Mouse (Mus musculus): ENCODE results near the gene Gpr22. TPM values are rescaled to one million over a fixed set of nuclear protein-coding genes. Genes with fewer than 3 reads are reported as not detected.

Gene Gpr22
- polyA plus RNA-seq (2012), result not detected in 2 replicates

DNA sequence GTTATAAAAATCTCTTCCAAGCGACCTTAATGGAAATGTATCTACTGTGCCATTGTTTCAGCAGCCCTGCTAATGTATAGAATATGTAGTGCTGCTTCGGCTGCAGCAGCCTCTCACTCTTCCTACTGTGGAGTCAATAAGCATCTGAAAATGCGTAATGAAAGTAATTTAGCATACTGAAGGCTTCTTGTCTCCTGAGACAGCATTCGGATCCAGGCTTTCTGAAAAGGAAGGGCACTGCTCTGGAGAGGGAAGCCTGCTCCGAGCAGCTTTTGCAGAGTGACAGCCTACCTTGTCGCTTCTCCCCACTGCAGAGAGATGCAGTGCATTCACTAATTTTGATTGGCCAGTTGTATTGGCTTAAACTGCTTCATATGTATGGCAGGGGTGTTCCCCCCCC lies at the start of gene Gpr22:
Gene Gpr22 (minus strand): TSS at position 348 of the 400 bp plus-strand sequence.

Other genes with a start within 250 kb of the Gpr22 start
- gene Cbll1, start 214.3 kb downstream of the Gpr22 start, polyA plus RNA-seq (2012), result 4.7 TPM in 2 replicates
- gene Slc26a4, start 154.0 kb downstream of the Gpr22 start, polyA plus RNA-seq (2012), result not detected in 2 replicates
- 30.7 and 40.2 TPM in 2 replicates for gene Bcap29, start 79.3 kb downstream of the Gpr22 start, polyA plus RNA-seq (2012)
- 16.7 and 25.1 TPM in 2 replicates for gene Dus4l, start 59.1 kb downstream of the Gpr22 start, polyA plus RNA-seq (2012)
- gene Cog5, start 59.1 kb downstream of the Gpr22 start, polyA plus RNA-seq (2012), result 1.7 and 2.6 TPM in 2 replicates
- 5.4 and 5.5 TPM in 2 replicates for gene Hbp1, start 236.6 kb upstream of the Gpr22 start, polyA plus RNA-seq (2012)

All from megakaryocyte-erythroid progenitor cell, adult 5 weeks (primary cell).